ENCODE assay signal across 14 mouse cellular contexts in the genomic region with DNA sequence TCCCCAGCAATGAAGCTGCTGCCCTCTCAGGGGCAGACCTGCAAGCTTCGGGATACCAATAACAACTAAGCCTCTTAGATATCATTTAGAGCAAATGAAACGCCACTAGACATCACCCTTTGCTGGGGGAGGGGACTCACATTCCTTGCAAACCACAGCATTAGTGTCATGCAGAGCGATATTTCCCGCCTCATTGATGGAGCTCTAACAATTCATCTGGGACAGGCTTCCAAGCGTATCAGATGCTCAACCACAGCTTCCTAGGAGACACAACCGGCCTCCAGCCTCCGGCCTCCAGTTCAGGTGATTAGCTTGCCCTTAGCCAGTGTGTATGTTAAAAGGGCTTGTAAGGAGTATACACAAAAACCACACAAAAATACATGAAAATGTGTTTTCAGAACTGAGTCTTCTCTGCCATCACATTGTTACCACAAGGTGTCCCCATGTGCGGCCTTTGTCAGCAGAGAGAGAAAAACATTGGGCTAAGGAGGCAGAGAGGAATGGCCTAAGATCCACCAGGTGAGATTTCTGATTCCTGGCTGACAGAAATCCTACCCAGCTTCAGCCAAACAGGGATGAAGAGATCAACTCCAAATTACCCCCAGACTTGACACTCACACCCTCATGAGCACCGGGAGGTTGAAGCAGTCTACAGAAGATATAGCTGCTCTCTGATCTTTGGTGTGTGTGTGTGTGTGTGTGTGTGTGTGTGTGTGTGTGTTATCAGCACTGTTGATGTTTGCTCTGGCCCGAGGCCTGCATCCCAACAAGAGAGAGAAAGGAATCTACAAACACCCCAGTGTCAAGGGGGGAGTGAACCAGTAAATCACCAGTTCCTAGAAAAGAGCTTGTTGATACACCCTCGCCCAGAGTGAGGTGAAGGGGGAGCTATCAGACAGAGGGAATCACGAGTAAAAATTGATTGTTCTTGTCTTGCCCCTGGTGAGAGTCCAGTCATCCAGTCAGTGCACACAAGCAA. TPM values are rescaled to one million over a fixed set of nuclear protein-coding genes. Genes with fewer than 3 reads are reported as not detected.
DNase-seq lines count a peak whose midpoint lies in the region; ATAC-seq and TF ChIP-seq lines count a peak whose summit lies in the region.
"Had no signal": no experiment of that assay in that cellular context is flagged by ENCODE, and none has a peak within 500 bp of the region (broad histone marks: within the 10 kb centered on the region; RNA-seq: fewer than 3 reads in every experiment).

No protein-coding gene starts in this region.

- H3K4me2 ChIP-seq in intestine, postnatal 0 days (replicated peaks; ENCODE audit: low read depth), result no peak overlapping the region
- no peak overlapping the region for H3K4me2 ChIP-seq in intestine, embryonic 16.5 days (ENCODE audit: low read depth, low read length)
- no peak overlapping the region for H3K4me2 ChIP-seq in lung, postnatal 0 days (replicated peaks; ENCODE audit: low read depth, low read length)
- H3K4me2 ChIP-seq in embryonic facial prominence, embryonic 14.5 days (ENCODE audit: low read depth, low read length), result no peak overlapping the region

- H3K27ac ChIP-seq in intestine, postnatal 0 days (ENCODE audit: low read depth, low read length), result no peak overlapping the region
- no peak overlapping the region for H3K27ac ChIP-seq in intestine, embryonic 16.5 days (ENCODE audit: low read length)
- H3K27ac ChIP-seq in lung, postnatal 0 days (ENCODE audit: low read length), result no peak overlapping the region
- H3K27ac ChIP-seq in embryonic facial prominence, embryonic 14.5 days (replicated peaks; ENCODE audit: low read depth, low read length), result no peak overlapping the region
- H3K27ac ChIP-seq: macrophage had no signal

- ATAC-seq in intestine, postnatal 0 days, result no peak
- no peak for ATAC-seq in intestine, embryonic 16.5 days
- no peak for ATAC-seq in lung, postnatal 0 days
- ATAC-seq in embryonic facial prominence, embryonic 14.5 days (ENCODE audit: low read depth), result 0 out of 2 replicates have a peak, but pooled peaks have one; percentile 15
- ATAC-seq: CD4-positive, CD25-positive, alpha-beta regulatory T cell, adult 4 months had no signal

- H3K4me1 ChIP-seq in intestine, postnatal 0 days (replicated peaks; ENCODE audit: control insufficient read depth, insufficient read depth, low read length), result no peaks in the 10 kb centered on the region
- H3K4me1 ChIP-seq in intestine, embryonic 16.5 days (ENCODE audit: control insufficient read depth, insufficient read depth, low read length), result no peaks in the 10 kb centered on the region
- H3K4me1 ChIP-seq in lung, postnatal 0 days (ENCODE audit: insufficient read depth, low read depth, low read length), result no peaks in the 10 kb centered on the region
- peaks cover 6% of the 10 kb centered on the region; the same call in 1 of the 2 replicates for H3K4me1 ChIP-seq in embryonic facial prominence, embryonic 14.5 days (ENCODE audit: control insufficient read depth, insufficient read depth, low read length)

- peak; percentile 53 for TF ChIP-seq CTCF in intestine, postnatal 0 days (IDR thresholded peaks at IDR 0.05; ENCODE audit: low read depth)
- TF ChIP-seq CTCF in lung, postnatal 0 days (IDR thresholded peaks at IDR 0.05), result peak; percentile 57

- no peaks in the 10 kb centered on the region for H3K27me3 ChIP-seq in intestine, postnatal 0 days (replicated peaks; ENCODE audit: control insufficient read depth, insufficient read depth, low read length)
- no peaks in the 10 kb centered on the region for H3K27me3 ChIP-seq in intestine, embryonic 16.5 days (replicated peaks; ENCODE audit: control insufficient read depth, insufficient read depth, low read length)
- H3K27me3 ChIP-seq in lung, postnatal 0 days (replicated peaks; ENCODE audit: insufficient read depth, low read length), result no peaks in the 10 kb centered on the region
- H3K27me3 ChIP-seq in embryonic facial prominence, embryonic 14.5 days (replicated peaks; ENCODE audit: control insufficient read depth, insufficient read depth, low read length), result no peaks in the 10 kb centered on the region

- no peak for TF ChIP-seq EP300 in lung, postnatal 0 days (IDR thresholded peaks at IDR 0.05)

- 52% methylated on average over 12 of the region's 12 CpGs for WGBS in intestine, postnatal 0 days
- 48% methylated on average over 12 of the region's 12 CpGs for WGBS in intestine, embryonic 16.5 days
- WGBS in lung, postnatal 0 days, result 47% methylated on average over 12 of the region's 12 CpGs
- 40% methylated on average over 12 of the region's 12 CpGs for WGBS in embryonic facial prominence, embryonic 14.5 days

- H3K9ac ChIP-seq in intestine, postnatal 0 days (ENCODE audit: low read depth, low read length), result no peak overlapping the region
- no peak overlapping the region for H3K9ac ChIP-seq in intestine, embryonic 16.5 days (ENCODE audit: low read depth, low read length)
- no peak overlapping the region for H3K9ac ChIP-seq in lung, postnatal 0 days (replicated peaks; ENCODE audit: low read depth)
- no peak overlapping the region for H3K9ac ChIP-seq in embryonic facial prominence, embryonic 14.5 days (ENCODE audit: low read depth, low read length)

- no peak for DNase-seq in lung, postnatal 0 days (ENCODE audit: low spot score)
- no peak for DNase-seq in lung, postnatal 25 days (ENCODE audit: low spot score)
- peak; percentile 75 for DNase-seq in Muller cell, postnatal 12 days (ENCODE audit: inconsistent ontology term)
- DNase-seq in embryonic facial prominence, embryonic 14.5 days (ENCODE audit: low spot score), result peak; percentile 47
- no peak for DNase-seq in spleen, postnatal 14 days (ENCODE audit: low spot score in 2 of 2)
- DNase-seq: adrenal gland, postnatal 25 days; cerebellum, adult 11 months; heart, adult 11 months had no signal

- H3K36me3 ChIP-seq in intestine, postnatal 0 days (ENCODE audit: control insufficient read depth, insufficient read depth), result no peaks in the 10 kb centered on the region
- no peaks in the 10 kb centered on the region for H3K36me3 ChIP-seq in intestine, embryonic 16.5 days (ENCODE audit: control insufficient read depth, insufficient read depth, low read length)
- no peaks in the 10 kb centered on the region for H3K36me3 ChIP-seq in lung, postnatal 0 days (ENCODE audit: insufficient read depth, low read length)
- no peaks in the 10 kb centered on the region for H3K36me3 ChIP-seq in embryonic facial prominence, embryonic 14.5 days (ENCODE audit: control insufficient read depth, insufficient read depth, low read length)

- H3K4me3 ChIP-seq in intestine, postnatal 0 days (ENCODE audit: low read depth, low read length), result no peak overlapping the region
- no peak overlapping the region for H3K4me3 ChIP-seq in intestine, embryonic 16.5 days (ENCODE audit: low read length)
- no peak overlapping the region for H3K4me3 ChIP-seq in lung, postnatal 0 days (ENCODE audit: low read depth, low read length)
- H3K4me3 ChIP-seq in embryonic facial prominence, embryonic 14.5 days (ENCODE audit: low read depth, low read length), result no peak overlapping the region

- no peaks in the 10 kb centered on the region for H3K9me3 ChIP-seq in intestine, postnatal 0 days (ENCODE audit: control insufficient read depth)
- H3K9me3 ChIP-seq in intestine, embryonic 16.5 days (ENCODE audit: control insufficient read depth, low read length), result no peaks in the 10 kb centered on the region
- H3K9me3 ChIP-seq in lung, postnatal 0 days (ENCODE audit: low read length), result no peaks in the 10 kb centered on the region
- no peaks in the 10 kb centered on the region for H3K9me3 ChIP-seq in embryonic facial prominence, embryonic 14.5 days (ENCODE audit: control insufficient read depth, low read length)

RNA-seq across cellular contexts. Expression of gene Krt76, which starts 9.7 kb away (rescaled TPM):
- not detected in 2 replicates for polyA plus RNA-seq in intestine, postnatal 0 days (2015; fragmentation: Nextera tagmentation; extraction: Ambion mirVana)
- polyA plus RNA-seq in intestine, embryonic 16.5 days (2015; fragmentation: Nextera tagmentation; extraction: Ambion mirVana), result not detected in 2 replicates
- polyA plus RNA-seq in lung, postnatal 0 days (2015; fragmentation: Nextera tagmentation; extraction: Ambion mirVana), result not detected in 2 replicates
- polyA plus RNA-seq in embryonic facial prominence, embryonic 14.5 days (2014; fragmentation: Nextera tagmentation; extraction: Ambion mirVana), result 0.31 and 0.68 TPM in 2 replicates
- polyA plus RNA-seq: CD4-positive, CD25-positive, alpha-beta regulatory T cell, adult 4 months; intestine, embryonic 14.5 days; limb, embryonic 11.5 days; macrophage had no signal

RNA-seq across cellular contexts. Expression of gene Krt4, which starts 22.1 kb away (rescaled TPM):
- polyA plus RNA-seq in intestine, postnatal 0 days (2015; fragmentation: Nextera tagmentation; extraction: Ambion mirVana), result 0.17 TPM in 1 of 2 replicates, not detected in the other
- 1.0 TPM in 1 of 2 replicates, not detected in the other for polyA plus RNA-seq in intestine, embryonic 16.5 days (2015; fragmentation: Nextera tagmentation; extraction: Ambion mirVana)
- 2.5 and 2.9 TPM in 2 replicates for polyA plus RNA-seq in lung, postnatal 0 days (2015; fragmentation: Nextera tagmentation; extraction: Ambion mirVana)
- 66.3 and 145 TPM in 2 replicates for polyA plus RNA-seq in embryonic facial prominence, embryonic 14.5 days (2014; fragmentation: Nextera tagmentation; extraction: Ambion mirVana)
- polyA plus RNA-seq: CD4-positive, CD25-positive, alpha-beta regulatory T cell, adult 4 months; limb, embryonic 11.5 days; macrophage had no signal

RNA-seq across cellular contexts. Expression of gene Krt77, which starts 33.0 kb away (rescaled TPM):
- not detected in 2 replicates for polyA plus RNA-seq in intestine, postnatal 0 days (2015; fragmentation: Nextera tagmentation; extraction: Ambion mirVana)
- 0.13 TPM in 1 of 2 replicates, not detected in the other for polyA plus RNA-seq in intestine, embryonic 16.5 days (2015; fragmentation: Nextera tagmentation; extraction: Ambion mirVana)
- not detected in 2 replicates for polyA plus RNA-seq in lung, postnatal 0 days (2015; fragmentation: Nextera tagmentation; extraction: Ambion mirVana)
- 14.6 and 20.3 TPM in 2 replicates for polyA plus RNA-seq in embryonic facial prominence, embryonic 14.5 days (2014; fragmentation: Nextera tagmentation; extraction: Ambion mirVana)
- polyA plus RNA-seq: CD4-positive, CD25-positive, alpha-beta regulatory T cell, adult 4 months; intestine, embryonic 14.5 days; limb, embryonic 11.5 days; macrophage had no signal

RNA-seq across cellular contexts. Expression of gene Krt79, which starts 37.7 kb away (rescaled TPM):
- 0.21 and 0.27 TPM in 2 replicates for polyA plus RNA-seq in intestine, postnatal 0 days (2015; fragmentation: Nextera tagmentation; extraction: Ambion mirVana)
- polyA plus RNA-seq in intestine, embryonic 16.5 days (2015; fragmentation: Nextera tagmentation; extraction: Ambion mirVana), result 0.06 TPM in 1 of 2 replicates, not detected in the other
- polyA plus RNA-seq in lung, postnatal 0 days (2015; fragmentation: Nextera tagmentation; extraction: Ambion mirVana), result 1.0 and 1.4 TPM in 2 replicates
- 8.9 and 9.2 TPM in 2 replicates for polyA plus RNA-seq in embryonic facial prominence, embryonic 14.5 days (2014; fragmentation: Nextera tagmentation; extraction: Ambion mirVana)
- polyA plus RNA-seq: CD4-positive, CD25-positive, alpha-beta regulatory T cell, adult 4 months; limb, embryonic 11.5 days; macrophage had no signal

RNA-seq across cellular contexts. Expression of gene Krt78, which starts 51.6 kb away (rescaled TPM):
- polyA plus RNA-seq in intestine, postnatal 0 days (2015; fragmentation: Nextera tagmentation; extraction: Ambion mirVana), result 0.03 and 0.07 TPM in 2 replicates
- polyA plus RNA-seq in intestine, embryonic 16.5 days (2015; fragmentation: Nextera tagmentation; extraction: Ambion mirVana), result 0.07 and 0.17 TPM in 2 replicates
- polyA plus RNA-seq in lung, postnatal 0 days (2015; fragmentation: Nextera tagmentation; extraction: Ambion mirVana), result 0.08 and 0.20 TPM in 2 replicates
- 0.25 and 1.7 TPM in 2 replicates for polyA plus RNA-seq in embryonic facial prominence, embryonic 14.5 days (2014; fragmentation: Nextera tagmentation; extraction: Ambion mirVana)
- polyA plus RNA-seq: CD4-positive, CD25-positive, alpha-beta regulatory T cell, adult 4 months; limb, embryonic 11.5 days; macrophage had no signal

Comparison
In these comparisons a context has a peak if more than half of its experiments do, and no peak if none do; other contexts are left out.
1. DNase-seq: peak in Muller cell, postnatal 12 days (single experiment) and embryonic facial prominence, embryonic 14.5 days (single experiment); none in lung, postnatal 0 days (single experiment), lung, postnatal 25 days (single experiment) and spleen, postnatal 14 days (0 of 2).
2. RNA of gene Krt4, which starts 22.1 kb away (polyA plus RNA-seq): 66.3 to 145 TPM in embryonic facial prominence, embryonic 14.5 days; 2.5 to 2.9 TPM in lung, postnatal 0 days, 1.0 TPM in intestine, embryonic 16.5 days and 0.17 TPM in intestine, postnatal 0 days; every median in the first group is over 10 times any median in the second.
3. RNA of gene Krt77, which starts 33.0 kb away (polyA plus RNA-seq): 14.6 to 20.3 TPM in embryonic facial prominence, embryonic 14.5 days; 0.13 TPM in intestine, embryonic 16.5 days, not detected in intestine, postnatal 0 days and not detected in lung, postnatal 0 days; every median in the first group is over 10 times any median in the second.